Mouse (Mus musculus) hindlimb bud, embryonic 11.5 days (tissue): ENCODE measurements at regions not wholly inside any gene's neighbourhood (a gene's known extent, or its start where the extent isn't known, plus 50 kb on each side); places are given as distances from the start of the nearest gene placed in this dataset.

ENCODE experiments used
- DNase-seq: peaks from one replicate; pipeline ENCODE4 v3.0.0-alpha.2; 2012; ENCODE audit warnings: low read depth, low spot score; ENCODE audit errors: extremely low spot score

DNA sequence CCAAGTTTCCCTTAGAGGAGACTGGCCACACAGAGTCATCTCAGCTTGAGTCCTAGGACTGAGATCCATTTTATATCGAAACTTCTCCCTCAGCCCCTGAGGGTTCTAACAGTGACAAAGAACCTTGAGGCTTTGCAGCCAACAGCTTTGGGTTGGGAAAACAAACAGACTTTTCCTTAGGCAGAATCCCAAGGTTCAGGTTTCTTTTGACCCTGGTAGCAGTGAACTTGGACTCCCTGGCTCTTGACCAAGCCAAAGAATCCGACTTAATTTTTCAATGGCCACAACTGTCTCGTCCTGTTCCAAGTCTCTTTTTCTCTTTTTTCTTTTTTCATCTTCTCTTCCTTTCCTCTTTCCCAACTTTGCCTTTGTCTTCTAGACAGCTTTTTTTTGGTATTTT is 60.9 kb upstream of the Serpine2 start:
- no peak for DNase-seq

DNA sequence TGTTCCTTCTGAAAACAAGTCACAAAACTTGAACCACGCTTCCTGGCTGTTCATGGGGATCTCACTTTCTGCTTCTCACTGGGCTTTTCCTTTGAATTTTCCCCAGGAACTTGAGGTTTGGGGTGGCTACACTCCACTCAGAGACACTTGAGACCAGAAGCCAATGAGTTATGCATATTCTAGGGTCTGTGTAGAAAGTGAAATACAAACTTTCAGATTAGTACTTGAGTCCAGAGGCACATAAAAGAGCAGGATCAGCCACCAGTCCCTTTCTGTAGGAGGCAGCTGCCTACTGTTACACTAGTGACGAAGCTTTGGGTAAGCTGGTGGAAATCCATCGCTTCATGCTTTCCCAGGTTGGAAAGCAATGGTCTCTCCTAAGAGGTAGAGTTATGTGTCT is 60.4 kb upstream of the Serpine2 start:
- DNase-seq: no peak

DNA sequence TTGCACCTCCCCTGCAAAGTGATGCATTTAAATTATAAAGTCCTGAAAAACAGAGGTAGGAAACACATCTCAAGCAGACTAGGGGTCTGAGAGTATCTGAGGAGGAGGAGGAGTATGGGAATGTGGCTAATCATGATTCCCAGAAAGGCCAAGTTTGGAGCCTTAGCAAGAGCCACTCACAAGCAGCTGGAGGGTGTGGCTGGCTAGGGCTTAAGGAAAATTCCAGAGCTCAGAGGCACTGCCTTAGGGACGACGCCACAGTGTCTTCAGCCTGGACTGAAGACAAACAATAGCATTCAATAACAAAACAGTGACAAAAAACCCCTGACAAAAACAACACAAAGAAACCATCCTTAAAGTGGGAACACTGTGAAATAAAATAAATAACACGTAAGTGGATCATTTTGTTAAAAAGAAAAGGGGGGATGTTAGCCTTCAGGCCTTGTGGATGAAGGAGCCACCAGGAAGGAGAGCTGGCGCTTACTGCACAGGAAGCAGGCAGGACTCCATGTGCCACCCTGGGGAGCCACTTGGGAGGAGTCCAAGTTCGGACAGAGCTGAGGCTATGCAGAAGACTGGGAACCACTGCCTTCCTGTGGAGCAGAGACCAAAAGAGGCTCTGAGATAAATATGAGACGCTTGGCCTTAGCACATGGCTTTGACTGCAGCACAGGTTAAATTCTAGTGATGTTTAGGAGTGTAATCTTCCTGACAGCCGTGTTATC is 56.6 kb upstream of the Serpine2 start:
- no peak for DNase-seq
